Mouse (Mus musculus) naive thymus-derived CD4-positive, alpha-beta T cell, adult 5 months (primary cell): ENCODE measurements around the gene Spem1. TPM values are rescaled to one million over a fixed set of nuclear protein-coding genes. Genes with fewer than 3 reads are reported as not detected.

Experiments
- polyA plus RNA-seq: library from polyadenylated mRNA; unstranded; fragments of 100-300 nt; shearing (Covaris generic); gene quantifications from one replicate; pipeline ENCODE4 v1.2.1, GENCODE M21; 2017

The Spem1 gene
- polyA plus RNA-seq: not detected

DNA sequence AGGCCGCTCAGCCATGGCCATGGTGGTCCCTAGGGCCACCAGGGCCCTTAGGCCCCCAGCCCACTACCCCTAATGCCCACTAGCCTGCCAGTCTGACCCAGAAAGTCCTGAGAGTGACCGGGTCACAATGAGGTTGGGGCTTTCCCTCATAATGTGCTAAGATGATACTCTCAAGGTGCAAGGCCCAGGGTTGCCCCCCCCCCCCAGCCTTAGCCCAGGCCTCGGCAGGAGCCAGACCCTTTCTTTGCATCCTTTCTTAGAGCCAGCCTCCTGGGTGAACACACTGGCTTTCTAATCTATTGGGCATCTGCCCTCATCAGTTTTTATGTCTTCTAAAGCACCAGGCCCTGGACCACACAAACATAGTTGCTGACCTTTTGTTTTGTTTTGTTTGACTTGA lies at the start of gene Spem1:
Gene Spem1, minus strand, starts transcription at position 101 of the 400 bp plus-strand sequence.

DNA sequence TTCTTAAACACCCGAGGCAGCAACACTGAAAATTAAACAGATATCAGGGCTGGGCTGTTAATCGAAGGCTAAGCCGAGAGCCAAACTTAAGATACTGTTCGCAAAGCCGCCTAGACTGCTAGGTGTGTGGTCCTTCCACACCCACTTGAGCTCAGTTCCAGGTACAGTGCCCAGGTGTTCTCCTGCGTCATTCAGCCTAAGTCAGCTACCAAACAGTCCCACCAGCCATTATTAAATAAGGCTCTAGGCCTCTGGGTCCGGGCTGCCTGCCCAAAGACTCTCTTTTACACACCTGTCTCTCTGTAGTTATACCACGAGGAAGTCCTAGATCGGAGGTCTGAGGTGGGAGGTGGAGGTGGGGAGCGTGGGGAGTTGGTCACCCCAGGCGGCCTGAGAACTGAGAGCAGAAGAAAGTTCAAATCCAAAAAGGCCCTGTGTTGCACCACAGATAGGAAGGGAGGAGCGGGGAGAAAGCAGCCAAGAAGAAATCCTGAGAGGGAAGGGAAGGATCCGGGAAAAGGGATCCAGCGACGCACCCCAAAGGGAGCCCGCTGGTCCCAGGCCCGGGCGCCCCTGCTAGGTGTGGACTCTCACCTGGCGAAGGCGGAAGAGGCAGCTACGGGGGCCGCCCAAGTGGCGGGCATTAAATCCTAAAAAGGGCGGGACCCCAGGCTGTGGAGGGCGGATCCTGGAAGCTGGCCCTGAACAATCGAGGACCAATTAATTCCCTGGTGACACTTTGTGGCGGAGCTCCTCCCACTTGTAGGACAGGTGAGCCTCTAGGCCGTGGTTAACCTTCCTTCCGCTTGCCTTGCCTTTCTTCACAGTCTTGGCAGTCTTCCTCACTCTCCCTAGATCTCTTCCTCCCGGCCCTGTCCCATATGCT lies 36.4 kb upstream of the Spem1 start, which contains the start of gene Tnk1:
Gene Tnk1, minus strand, starts transcription at position 618 of the 886 bp plus-strand sequence.

DNA sequence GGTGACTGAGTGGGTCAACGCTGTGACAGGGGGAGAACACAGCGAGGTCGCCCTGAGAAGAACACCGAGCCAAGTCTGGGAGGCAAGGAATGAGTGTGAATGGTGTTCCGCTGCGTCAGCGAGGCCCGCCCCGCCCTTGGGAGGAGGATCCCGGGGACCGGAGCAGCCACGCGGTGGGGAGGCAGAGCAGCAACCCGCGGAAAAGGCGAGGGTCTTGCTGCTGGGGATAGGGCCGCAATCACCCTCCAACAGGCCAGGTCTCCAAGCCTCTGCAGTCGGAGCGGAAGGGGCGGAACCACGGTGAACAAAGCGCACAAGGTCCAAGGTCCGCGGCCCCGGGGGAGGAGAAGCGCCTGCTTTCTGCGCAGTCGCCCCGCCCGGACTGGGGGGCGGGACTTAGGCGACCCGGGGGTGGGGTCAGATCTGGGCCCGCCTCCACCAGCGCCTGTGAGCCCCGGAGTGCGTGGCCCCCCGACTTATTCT lies 24.3 kb upstream of the Spem1 start, which contains the start of gene Plscr3:
Gene Plscr3, plus strand, starts transcription at position 179 of the 483 bp plus-strand sequence.

DNA sequence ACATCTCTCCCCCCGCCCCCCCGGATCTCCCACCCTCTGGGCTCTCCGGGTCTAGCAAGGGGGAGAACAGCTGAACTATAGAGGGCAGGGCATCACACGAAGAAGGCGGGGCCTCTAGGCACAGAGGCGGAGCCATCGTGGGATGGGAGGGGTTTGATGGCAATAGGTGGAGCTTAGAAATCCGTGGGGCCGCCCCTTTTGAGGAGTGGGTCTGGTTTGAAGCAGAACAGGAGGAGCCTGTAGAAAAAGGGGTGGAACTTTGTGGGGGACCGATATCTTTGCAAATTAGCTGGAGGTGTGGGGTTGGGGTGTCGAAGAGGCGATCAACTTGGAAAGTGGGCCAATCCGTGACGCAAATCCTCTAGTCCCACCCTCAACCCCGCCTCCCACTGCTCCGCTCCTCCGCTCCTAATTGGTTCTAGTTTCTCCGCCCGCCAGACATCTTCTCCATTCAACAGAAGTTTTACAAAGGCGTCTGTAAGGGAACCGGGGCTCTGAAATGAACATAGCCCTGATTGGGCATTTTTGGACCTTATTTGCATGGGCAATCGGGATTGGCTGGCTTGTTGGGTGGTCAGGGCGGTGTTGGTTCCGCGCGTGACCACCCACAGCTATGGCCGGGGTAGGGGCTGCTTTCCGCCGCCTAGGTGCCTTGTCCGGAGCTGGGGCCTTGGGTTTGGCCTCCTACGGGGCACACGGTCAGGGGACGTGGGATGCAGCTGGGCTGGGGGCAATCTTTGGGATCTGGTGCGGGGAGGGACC lies 16.2 kb upstream of the Spem1 start, which contains the start of gene Tmem256:
Gene Tmem256, plus strand, starts transcription at position 563 of the 762 bp plus-strand sequence.

DNA sequence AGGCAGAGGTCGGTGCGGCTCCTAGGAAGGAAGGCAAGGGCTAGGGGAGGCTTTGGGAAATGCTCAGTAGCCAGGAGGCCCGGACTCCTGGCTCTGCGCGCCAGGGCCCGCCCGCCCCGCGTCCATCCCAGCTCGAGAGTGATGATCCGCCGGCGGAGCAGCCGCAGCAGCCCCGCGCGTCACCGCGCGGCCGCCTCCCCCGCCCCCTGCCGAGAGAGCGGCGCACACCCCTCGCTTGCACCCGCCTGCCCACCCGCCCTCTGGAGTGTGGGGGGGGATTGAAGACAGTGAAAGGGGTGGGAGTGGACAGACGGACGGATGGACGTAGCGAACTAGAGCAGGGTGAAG lies 15.6 kb upstream of the Spem1 start, which contains the start of gene Nlgn2:
Gene Nlgn2, minus strand, starts transcription at position 181 of the 348 bp plus-strand sequence.

DNA sequence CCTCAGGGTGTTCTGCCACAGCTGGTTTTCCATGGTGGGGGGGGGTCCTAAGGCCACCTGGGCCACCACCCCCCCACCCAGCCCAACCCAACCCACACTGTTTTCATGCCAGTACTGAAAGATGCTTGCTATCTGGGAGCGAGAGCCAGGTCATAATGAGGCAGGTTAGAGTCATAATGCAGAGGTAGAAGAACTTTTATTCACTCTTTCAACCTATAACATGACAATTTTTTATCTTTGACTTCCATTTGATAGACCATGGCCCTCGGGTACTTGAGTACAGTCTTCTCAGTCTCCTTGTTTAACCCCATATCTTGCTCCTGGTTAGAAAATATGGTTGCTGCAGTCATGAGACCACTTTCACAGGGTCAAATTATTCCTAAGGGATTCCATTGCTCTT lies 3.6 kb downstream of the Spem1 start, which contains the start of gene Spem2:
Gene Spem2, minus strand, starts transcription at position 101 of the 400 bp plus-strand sequence.

DNA sequence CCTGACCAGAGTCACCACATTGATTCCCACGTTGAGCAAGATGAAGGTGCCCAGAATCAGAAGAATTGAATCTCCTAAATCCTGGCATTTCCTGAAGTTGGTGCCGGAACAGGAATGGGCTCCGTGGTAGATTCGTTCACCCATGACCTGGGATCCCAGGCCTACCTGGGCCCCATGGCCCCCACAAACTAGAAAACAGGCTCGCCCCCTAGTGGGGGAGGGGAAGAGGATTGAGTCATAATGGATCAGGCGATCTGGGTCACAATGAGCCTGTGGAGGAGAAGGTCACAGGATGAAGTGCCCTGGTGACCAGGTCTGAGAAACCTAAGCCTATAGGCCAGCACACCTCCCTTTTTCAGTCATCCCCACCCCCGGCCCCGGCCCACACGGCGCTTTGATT lies 6.8 kb downstream of the Spem1 start, which contains the start of gene Gm39566:
Gene Gm39566, minus strand, starts transcription at position 144 of the 400 bp plus-strand sequence.

DNA sequence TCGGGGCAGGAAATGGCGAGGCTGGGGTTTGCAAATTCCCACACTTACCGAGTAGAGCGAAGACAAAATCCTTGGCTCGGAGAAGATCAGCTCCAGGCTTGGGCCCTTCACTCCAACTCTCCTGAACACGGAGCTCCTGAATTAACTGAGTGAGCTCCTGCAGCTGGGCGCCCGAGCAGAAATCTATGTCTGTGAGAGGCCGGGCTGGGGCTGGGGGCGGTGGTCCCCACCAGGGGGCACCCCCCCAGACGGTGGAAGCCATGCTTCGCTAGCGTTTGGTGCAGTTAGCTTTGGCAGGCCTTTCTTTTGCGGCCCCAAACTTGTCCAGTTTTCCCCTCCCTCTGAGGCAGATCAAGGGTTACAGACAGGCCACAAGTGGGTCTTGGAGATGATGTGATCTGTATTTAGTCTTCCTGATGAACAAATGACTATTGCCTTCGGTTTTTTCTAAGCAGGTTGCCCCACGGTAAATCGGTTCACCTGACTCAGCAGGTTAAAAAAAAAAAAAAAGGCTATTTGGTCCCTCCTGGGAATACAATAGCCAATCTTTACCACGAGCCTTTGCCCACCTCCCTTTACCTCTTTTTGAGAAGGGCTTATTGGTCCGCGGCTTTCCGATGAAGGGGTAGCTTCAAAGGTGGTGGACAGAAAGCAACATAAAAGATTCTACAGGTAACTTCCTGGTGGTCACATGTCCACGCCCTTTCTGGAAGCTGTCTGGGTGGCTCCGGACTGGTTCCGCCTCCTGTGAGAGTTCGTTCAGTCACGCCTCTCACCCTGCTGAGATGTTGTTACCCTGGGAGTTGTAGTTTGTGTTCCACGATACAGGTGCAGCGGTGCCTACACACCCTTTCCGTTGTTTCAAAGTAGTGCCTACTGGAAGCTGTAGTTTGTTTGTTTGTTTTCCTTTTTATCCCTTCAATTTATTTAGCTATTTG lies 16.7 kb downstream of the Spem1 start, which contains the start of gene Tmem102:
Gene Tmem102, minus strand, starts transcription at position 653 of the 938 bp plus-strand sequence.

DNA sequence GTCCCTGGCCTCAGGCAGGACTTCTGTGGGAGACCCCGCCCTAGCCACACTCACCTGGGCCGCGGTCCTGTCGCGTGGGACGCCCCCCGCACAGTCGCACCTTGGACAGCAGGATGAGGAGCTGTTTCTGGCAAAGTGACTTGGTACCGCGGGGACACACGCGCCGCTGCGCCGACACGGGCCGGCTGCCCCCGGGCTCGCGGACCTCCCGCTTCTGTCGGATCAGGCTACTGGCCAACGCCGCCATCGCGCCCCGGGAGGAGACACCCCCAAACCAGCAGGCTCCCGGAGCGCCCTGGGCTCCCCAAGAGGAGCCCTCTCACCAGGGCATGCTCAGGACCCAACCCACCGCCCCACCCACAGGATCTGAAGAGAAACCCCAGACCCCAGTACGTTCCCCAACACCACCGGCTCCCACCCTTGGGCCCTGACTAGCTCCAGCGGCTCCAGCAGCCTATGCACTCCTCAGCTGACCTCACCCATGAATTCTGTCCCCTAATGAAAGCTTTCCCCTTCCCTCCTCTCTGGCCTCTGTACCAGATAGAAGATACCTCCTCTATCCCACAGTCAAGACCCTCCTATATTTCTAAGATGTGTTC lies 20.5 kb downstream of the Spem1 start, which contains the start of gene Fgf11:
Gene Fgf11, minus strand, starts transcription at position 479 of the 599 bp plus-strand sequence.

DNA sequence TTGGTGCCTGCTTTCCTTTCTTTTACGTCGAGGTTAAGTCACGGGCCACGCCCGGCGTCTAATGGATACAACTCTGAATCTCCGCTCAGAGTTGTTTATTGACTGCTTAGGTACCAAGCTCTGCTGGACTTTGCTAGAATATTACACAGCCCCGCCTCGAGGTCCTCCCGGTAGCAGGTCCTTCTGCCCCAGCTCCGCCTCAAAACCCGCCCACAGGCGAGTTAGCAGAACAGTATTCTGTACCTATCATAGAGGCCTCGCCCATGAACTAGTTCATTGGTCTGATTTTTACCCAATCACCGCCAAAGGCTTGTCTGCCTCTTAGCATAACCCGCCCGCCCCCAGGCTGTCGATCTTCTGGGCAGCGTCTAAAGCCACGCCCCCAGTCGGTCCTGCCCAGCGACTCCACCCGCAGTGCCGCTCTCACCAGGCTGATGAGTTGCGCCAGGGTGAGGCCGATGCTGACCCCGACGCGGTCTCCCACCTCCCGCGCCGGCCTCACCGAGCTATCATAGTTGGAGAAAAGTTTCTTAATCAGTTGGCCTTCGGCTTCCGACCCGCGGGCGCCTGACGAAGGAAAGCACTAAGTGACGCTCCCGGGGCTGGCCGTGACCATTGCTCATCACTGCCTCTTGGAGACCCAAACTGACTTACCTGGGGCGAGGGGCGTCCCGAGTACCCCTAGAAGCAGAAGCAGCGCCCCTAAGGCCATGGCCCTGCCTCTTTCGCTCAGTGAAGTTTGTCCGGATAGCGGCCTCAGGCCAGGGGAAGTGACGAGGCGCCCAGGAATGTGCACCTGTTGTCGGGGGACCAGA lies 26.6 kb downstream of the Spem1 start, which contains the start of gene Chrnb1:
Gene Chrnb1, minus strand, starts transcription at position 776 of the 815 bp plus-strand sequence.

Other genes starting within 250 kb of the Spem1 start
- gene Wrap53, start 241.9 kb downstream of the Spem1 start, polyA plus RNA-seq: 14.9 TPM
- 212 TPM for gene Trp53, start 241.8 kb downstream of the Spem1 start, polyA plus RNA-seq
- gene Atp1b2, start 216.2 kb downstream of the Spem1 start, polyA plus RNA-seq: not detected
- gene Shbg, start 204.3 kb downstream of the Spem1 start, polyA plus RNA-seq: not detected
- not detected for gene Sat2, start 200.2 kb downstream of the Spem1 start, polyA plus RNA-seq
- 73.2 TPM for gene Fxr2, start 189.2 kb downstream of the Spem1 start, polyA plus RNA-seq
- gene Sox15, start 166.9 kb downstream of the Spem1 start, polyA plus RNA-seq: not detected
- 49.4 TPM for gene Mpdu1, start 159.5 kb downstream of the Spem1 start, polyA plus RNA-seq
- gene Cd68, start 156.0 kb downstream of the Spem1 start, polyA plus RNA-seq: 2.1 TPM
- gene Eif4a1, start 149.8 kb downstream of the Spem1 start, polyA plus RNA-seq: 703 TPM
- gene Senp3, start 140.1 kb downstream of the Spem1 start, polyA plus RNA-seq: 41.7 TPM
- not detected for gene Tnfsf13, start 136.4 kb downstream of the Spem1 start, polyA plus RNA-seq
- gene Tnfsf12, start 126.3 kb downstream of the Spem1 start, polyA plus RNA-seq: not detected
- not detected for gene Tnfsfm13, start 126.1 kb downstream of the Spem1 start, polyA plus RNA-seq
- gene Polr2a, start 63.5 kb downstream of the Spem1 start, polyA plus RNA-seq: 56.9 TPM
- gene Slc35g3, start 60.2 kb downstream of the Spem1 start, polyA plus RNA-seq: not detected
- gene Zbtb4, start 56.3 kb downstream of the Spem1 start, polyA plus RNA-seq: 8.0 TPM
- 2.2 TPM for gene Chrnb1, start 26.2 kb downstream of the Spem1 start, polyA plus RNA-seq
- gene Fgf11, start 20.3 kb downstream of the Spem1 start, polyA plus RNA-seq: not detected
- not detected for gene Tmem102, start 16.6 kb downstream of the Spem1 start, polyA plus RNA-seq
- gene Gm39566, start 6.9 kb downstream of the Spem1 start, polyA plus RNA-seq: not detected
- not detected for gene Spem2, start 3.7 kb downstream of the Spem1 start, polyA plus RNA-seq
- 0.09 TPM for gene Nlgn2, start 15.6 kb upstream of the Spem1 start, polyA plus RNA-seq
- 27.8 TPM for gene Tmem256, start 16.3 kb upstream of the Spem1 start, polyA plus RNA-seq
- 18.0 TPM for gene Plscr3, start 24.2 kb upstream of the Spem1 start, polyA plus RNA-seq
- gene Tnk1, start 36.5 kb upstream of the Spem1 start, polyA plus RNA-seq: not detected
- not detected for gene Tmem95, start 55.8 kb upstream of the Spem1 start, polyA plus RNA-seq
- 0.51 TPM for gene Kctd11, start 59.2 kb upstream of the Spem1 start, polyA plus RNA-seq
- gene Acap1, start 73.4 kb upstream of the Spem1 start, polyA plus RNA-seq: 615 TPM
- 2.6 TPM for gene 2810408A11Rik, start 78.8 kb upstream of the Spem1 start, polyA plus RNA-seq
- 7.7 TPM for gene Neurl4, start 78.9 kb upstream of the Spem1 start, polyA plus RNA-seq
- gene Gps2, start 91.7 kb upstream of the Spem1 start, polyA plus RNA-seq: 253 TPM
- 965 TPM for gene Eif5a, start 99.8 kb upstream of the Spem1 start, polyA plus RNA-seq
- gene Ybx2, start 113.6 kb upstream of the Spem1 start, polyA plus RNA-seq: not detected
- not detected for gene Slc2a4, start 126.0 kb upstream of the Spem1 start, polyA plus RNA-seq
- not detected for gene Cldn7, start 142.6 kb upstream of the Spem1 start, polyA plus RNA-seq
- gene Ctdnep1, start 159.0 kb upstream of the Spem1 start, polyA plus RNA-seq: 31.4 TPM
- 47.8 TPM for gene Elp5, start 160.3 kb upstream of the Spem1 start, polyA plus RNA-seq
- 310 TPM for gene Gabarap, start 169.0 kb upstream of the Spem1 start, polyA plus RNA-seq
- gene Phf23, start 173.6 kb upstream of the Spem1 start, polyA plus RNA-seq: 49.5 TPM
- gene Dvl2, start 178.4 kb upstream of the Spem1 start, polyA plus RNA-seq: 27.2 TPM
- 87.7 TPM for gene Acadvl, start 193.2 kb upstream of the Spem1 start, polyA plus RNA-seq
- gene Dlg4, start 194.8 kb upstream of the Spem1 start, polyA plus RNA-seq: 2.4 TPM
- gene Asgr1, start 231.9 kb upstream of the Spem1 start, polyA plus RNA-seq: not detected